ENCODE assay signal across 7 mouse cellular contexts in the genomic region with DNA sequence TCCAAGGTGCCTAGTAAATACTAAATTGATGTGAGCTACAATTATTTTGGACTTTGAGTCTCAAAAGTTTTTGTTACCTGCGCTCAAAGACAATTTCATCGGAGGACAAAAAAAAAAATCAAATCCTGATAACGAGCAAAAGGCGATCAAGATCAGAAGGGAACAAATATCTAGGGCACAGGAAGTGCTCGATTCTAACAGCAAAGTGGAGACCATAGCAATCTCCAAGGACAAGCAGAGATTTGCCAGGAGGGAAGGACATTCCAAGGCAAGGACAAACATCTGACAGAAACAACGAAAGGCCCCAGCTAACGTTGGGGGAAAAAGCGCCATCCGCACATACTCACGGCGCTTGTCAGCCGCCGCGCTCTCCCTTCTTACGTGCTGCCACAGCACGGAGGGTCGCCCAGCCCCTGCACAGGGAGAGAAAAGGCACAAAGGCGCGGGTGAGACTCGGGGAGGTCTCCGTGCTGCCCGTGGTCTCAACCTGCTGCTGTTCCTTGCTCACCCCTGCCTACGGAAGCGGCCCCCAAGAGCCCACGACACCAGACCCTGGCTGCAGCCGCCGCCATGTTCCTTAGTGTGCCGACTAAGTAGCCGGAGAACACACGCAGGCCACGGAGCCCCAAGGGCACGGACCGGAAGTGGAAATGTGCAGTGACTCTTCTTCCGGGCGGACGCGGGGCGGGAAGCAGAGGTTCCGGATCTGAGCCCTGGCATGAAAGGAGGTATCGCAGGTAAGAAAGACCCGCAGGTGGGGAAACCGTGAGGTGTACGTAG. TPM values are rescaled to one million over a fixed set of nuclear protein-coding genes. Genes with fewer than 3 reads are reported as not detected.
DNase-seq lines count a peak whose midpoint lies in the region; ATAC-seq lines count a peak whose summit lies in the region.

A gene (plus strand): TSS at position 665 of the 780 bp plus-strand sequence.
A gene (minus strand): TSS at position 752 of the 780 bp plus-strand sequence.

- H3K27ac ChIP-seq in embryonic facial prominence, embryonic 12.5 days = peak within 1 kb of the TSS; percentile 88
- peak within 1 kb of the TSS; percentile 91 for H3K27ac ChIP-seq in limb, embryonic 13.5 days
- H3K27ac ChIP-seq in midbrain, embryonic 16.5 days (ENCODE audit: low read length) = peak within 1 kb of the TSS; percentile 96

- peaks cover 17% of the 10 kb centered on the region for H3K4me1 ChIP-seq in embryonic facial prominence, embryonic 12.5 days
- H3K4me1 ChIP-seq in limb, embryonic 13.5 days = peaks cover 30% of the 10 kb centered on the region
- peaks cover 29% of the 10 kb centered on the region for H3K4me1 ChIP-seq in midbrain, embryonic 16.5 days (ENCODE audit: control insufficient read depth, insufficient read depth, low read length)

- peak within 1 kb of the TSS; percentile 65 for H3K4me2 ChIP-seq in embryonic facial prominence, embryonic 12.5 days (replicated peaks)
- peak within 1 kb of the TSS; percentile 80 for H3K4me2 ChIP-seq in limb, embryonic 13.5 days (replicated peaks)
- H3K4me2 ChIP-seq in midbrain, embryonic 16.5 days (ENCODE audit: low read length) = peak within 1 kb of the TSS; percentile 83

- peak within 1 kb of the TSS; percentile 88 for H3K4me3 ChIP-seq in embryonic facial prominence, embryonic 12.5 days
- H3K4me3 ChIP-seq in limb, embryonic 13.5 days = peak within 1 kb of the TSS; percentile 85
- peak within 1 kb of the TSS; percentile 92 for H3K4me3 ChIP-seq in midbrain, embryonic 16.5 days (ENCODE audit: low read depth, low read length)

- peak; percentile 88 for DNase-seq in adrenal gland, postnatal 25 days
- DNase-seq in heart, adult 11 months = peak; percentile 98
- peak; percentile 92 for DNase-seq in kidney, adult 18-20 months
- peak; percentile 87 to 91 for DNase-seq in spleen, postnatal 10 days (ENCODE audit: low spot score in 2 of 2)

- no peaks in the 10 kb centered on the region for H3K27me3 ChIP-seq in embryonic facial prominence, embryonic 12.5 days
- no peaks in the 10 kb centered on the region for H3K27me3 ChIP-seq in limb, embryonic 13.5 days
- no peaks in the 10 kb centered on the region for H3K27me3 ChIP-seq in midbrain, embryonic 16.5 days (ENCODE audit: control insufficient read depth, insufficient read depth, low read depth, low read length)

- under 1% methylated on average over 43 of the region's 43 CpGs for WGBS in embryonic facial prominence, embryonic 12.5 days
- WGBS in limb, embryonic 13.5 days = under 1% methylated on average over 43 of the region's 43 CpGs
- WGBS in midbrain, embryonic 16.5 days = under 1% methylated on average over 41 of the region's 43 CpGs

- ATAC-seq in embryonic facial prominence, embryonic 12.5 days (ENCODE audit: insufficient number of reproducible peaks, insufficient read depth, low FRiP score, low TSS enrichment) = peak; percentile 82
- ATAC-seq in limb, embryonic 13.5 days (ENCODE audit: low FRiP score, low read depth) = peak; percentile 95
- peak; percentile 94 for ATAC-seq in midbrain, embryonic 16.5 days

- H3K9ac ChIP-seq in embryonic facial prominence, embryonic 12.5 days = peak within 1 kb of the TSS; percentile 90
- H3K9ac ChIP-seq in limb, embryonic 13.5 days = peak within 1 kb of the TSS; percentile 93
- peak within 1 kb of the TSS; percentile 99 for H3K9ac ChIP-seq in midbrain, embryonic 16.5 days (ENCODE audit: low read depth, low read length)

- no peaks in the 10 kb centered on the region for H3K9me3 ChIP-seq in embryonic facial prominence, embryonic 12.5 days
- no peaks in the 10 kb centered on the region for H3K9me3 ChIP-seq in limb, embryonic 13.5 days
- H3K9me3 ChIP-seq in midbrain, embryonic 16.5 days (replicated peaks; ENCODE audit: control insufficient read depth, low read length, poor library complexity, severe bottlenecking) = no peaks in the 10 kb centered on the region

- peaks cover 52% of the 10 kb centered on the region for H3K36me3 ChIP-seq in embryonic facial prominence, embryonic 12.5 days
- peaks cover 59% of the 10 kb centered on the region for H3K36me3 ChIP-seq in limb, embryonic 13.5 days
- peaks cover 18% of the 10 kb centered on the region for H3K36me3 ChIP-seq in midbrain, embryonic 16.5 days (ENCODE audit: control insufficient read depth, insufficient read depth, low read length)

RNA-seq across cellular contexts. Expression of the first gene that starts in this region (rescaled TPM):
- 30.9 and 36.0 TPM in 2 replicates for total RNA-seq in adrenal gland, postnatal 25 days (2021)
- 51.1 and 53.7 TPM in 2 replicates for polyA plus RNA-seq in embryonic facial prominence, embryonic 12.5 days (2016; fragmentation: Nextera tagmentation; extraction: Ambion mirVana)
- polyA plus RNA-seq in limb, embryonic 13.5 days (2015; fragmentation: Nextera tagmentation; extraction: Ambion mirVana) = 46.0 and 49.2 TPM in 2 replicates
- polyA plus RNA-seq in midbrain, embryonic 16.5 days (2015; fragmentation: Nextera tagmentation; extraction: Ambion mirVana) = 61.6 and 62.6 TPM in 2 replicates

RNA-seq across cellular contexts. Expression of the second gene that starts in this region (rescaled TPM):
- 313 and 358 TPM in 2 replicates for total RNA-seq in adrenal gland, postnatal 25 days (2021)
- polyA plus RNA-seq in embryonic facial prominence, embryonic 12.5 days (2016; fragmentation: Nextera tagmentation; extraction: Ambion mirVana) = 208 and 212 TPM in 2 replicates
- polyA plus RNA-seq in limb, embryonic 13.5 days (2015; fragmentation: Nextera tagmentation; extraction: Ambion mirVana) = 215 and 224 TPM in 2 replicates
- polyA plus RNA-seq in midbrain, embryonic 16.5 days (2015; fragmentation: Nextera tagmentation; extraction: Ambion mirVana) = 206 and 208 TPM in 2 replicates

Comparison
In these comparisons a context has a peak if more than half of its experiments do, and no peak if none do; other contexts are left out.
1. Peak in every context shown above with its lines: DNase-seq, ATAC-seq, H3K4me3 ChIP-seq and H3K27ac ChIP-seq.